Mouse (Mus musculus) liver, embryonic 11.5 days (tissue): ENCODE results near the gene Olah. TPM values are rescaled to one million over a fixed set of nuclear protein-coding genes. Genes with fewer than 3 reads are reported as not detected.

Source experiments
- ATAC-seq: fragments of 200-750 bp; cut with Nextera tagmentation; replicated peaks from 2 replicates; pipeline ENCODE4 v1.8.0; 2017; ENCODE audit warnings: moderate number of reproducible peaks, mild to moderate bottlenecking, moderate TSS enrichment, moderate library complexity; ENCODE audit not compliant: low FRiP score
- DNase-seq: peaks from one replicate; pipeline ENCODE4 v3.0.0-alpha.2; 2017; ENCODE audit warnings: low spot score
- H3K27ac ChIP-seq: fragments of 300-500 bp; sonication (generic); 2 replicates; pipeline ENCODE4 v1.5.1; 2014; ENCODE audit warnings: mild to moderate bottlenecking, low read depth, low read length, control low read depth
- H3K27me3 ChIP-seq: fragments of 300-500 bp; sonication (generic); replicated peaks from 2 replicates; pipeline ENCODE4 v1.6.1; 2014; ENCODE audit warnings: low read length, mixed read lengths; ENCODE audit not compliant: control insufficient read depth, insufficient read depth
- H3K36me3 ChIP-seq: fragments of 300-500 bp; sonication (generic); 2 replicates; pipeline ENCODE4 v1.6.1; 2014; ENCODE audit warnings: mild to moderate bottlenecking, low read length, moderate library complexity, mixed read lengths; ENCODE audit not compliant: control insufficient read depth, insufficient read depth
- H3K4me1 ChIP-seq: fragments of 300-500 bp; sonication (generic); replicated peaks from 2 replicates; pipeline ENCODE4 v1.6.1; 2014; ENCODE audit warnings: low read length, mixed read lengths; ENCODE audit not compliant: control insufficient read depth, insufficient read depth
- H3K4me2 ChIP-seq: fragments of 300-500 bp; sonication (generic); 2 replicates; pipeline ENCODE4 v1.6.1; 2014; ENCODE audit warnings: mild to moderate bottlenecking, control low read depth, moderate library complexity
- H3K4me3 ChIP-seq: fragments of 300-500 bp; sonication (generic); 2 replicates; pipeline ENCODE4 v1.5.1; 2014; ENCODE audit warnings: low read depth, low read length, control low read depth
- H3K9ac ChIP-seq: fragments of 300-500 bp; sonication (generic); 2 replicates; pipeline ENCODE4 v1.6.1; 2014; ENCODE audit warnings: low read depth, low read length, control low read depth
- H3K9me3 ChIP-seq: fragments of 300-500 bp; sonication (generic); 2 replicates; pipeline ENCODE4 v1.6.1; 2016; ENCODE audit warnings: low read length, inconsistent platforms, mixed read lengths; ENCODE audit not compliant: control insufficient read depth
- WGBS: fragments of 180-500 bp; shearing (Covaris S2); extraction: QIAGEN DNeasy Blood & Tissue Kit; methylation state at CpG from one replicate; pipeline ENCODE4 v1.1.7; 2014; 5-methylcytosine and 5-hydroxymethylcytosine counted together
- polyA plus RNA-seq: library from polyadenylated mRNA; unstranded; fragments of >200 nt; fragmentation: Nextera tagmentation; extraction: Ambion mirVana; gene quantifications from 2 replicates; pipeline ENCODE4 v1.2.1, GENCODE M21; 2014

Olah gene
- polyA plus RNA-seq, 1 experiment from 2014 or later: not detected

GRCm38 (mm10) chr2:3365127-3365526, 31.9 kb downstream of the Olah start:
- H3K36me3 ChIP-seq: no peaks in the 10 kb centered on the region
- H3K4me2 ChIP-seq: no peak overlapping the region
- no peak for DNase-seq
- no peak overlapping the region for H3K27ac ChIP-seq
- WGBS: 69% methylated on average over 4 of the region's 4 CpGs
- H3K9me3 ChIP-seq: no peaks in the 10 kb centered on the region
- no peak for ATAC-seq
- H3K9ac ChIP-seq: no peak overlapping the region
- no peaks in the 10 kb centered on the region for H3K4me1 ChIP-seq
- H3K4me3 ChIP-seq: no peak overlapping the region
- no peaks in the 10 kb centered on the region for H3K27me3 ChIP-seq

- no peak overlapping the region for H3K4me2 ChIP-seq
- H3K27ac ChIP-seq: no peak overlapping the region
- no peak overlapping the region for H3K4me3 ChIP-seq
- DNase-seq: no peak
- no peaks in the 10 kb centered on the region for H3K9me3 ChIP-seq
- no peak for ATAC-seq
- no peaks in the 10 kb centered on the region for H3K4me1 ChIP-seq
- H3K27me3 ChIP-seq: no peaks in the 10 kb centered on the region
- no peak overlapping the region for H3K9ac ChIP-seq
- H3K36me3 ChIP-seq: no peaks in the 10 kb centered on the region
- 69% methylated on average over 3 of the region's 3 CpGs for WGBS
Observed at GRCm38 (mm10) chr2:3361067-3361466, 35.9 kb downstream of the Olah start.

DNA sequence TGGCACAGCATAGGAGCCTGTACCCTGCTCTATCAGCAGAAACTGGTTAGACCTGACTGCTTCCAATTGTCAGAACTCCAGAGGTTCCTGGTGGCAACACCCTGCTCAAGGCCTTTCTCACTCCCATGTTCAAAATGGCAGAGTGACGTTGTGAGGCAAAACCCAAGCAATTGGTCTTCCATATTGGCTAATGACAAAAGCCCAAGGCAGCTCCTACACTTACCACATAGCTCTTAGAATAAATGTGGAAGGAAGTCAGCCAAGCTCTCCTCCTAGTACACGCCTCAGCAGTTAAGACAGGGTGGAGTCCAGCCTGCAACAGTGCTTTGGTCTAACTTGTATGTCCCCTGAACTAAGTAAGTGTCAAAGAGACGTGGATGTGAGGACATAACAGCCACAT, 39.1 kb downstream of the Olah start:
- Histone ChIP-seq H3K4me3 (no peak overlapping the region), H3K27me3 (no peaks in the 10 kb centered on the region), H3K4me2 (no peak overlapping the region), H3K9ac (no peak overlapping the region), H3K36me3 (no peaks in the 10 kb centered on the region), H3K4me1 (no peaks in the 10 kb centered on the region), H3K9me3 (no peaks in the 10 kb centered on the region), H3K27ac (no peak overlapping the region)
- 61% methylated on average over 3 of the region's 3 CpGs for WGBS
- DNase-seq (no peak), ATAC-seq (no peak)

- WGBS: 72% methylated on average over 3 of the region's 3 CpGs
- DNase-seq (no peak), ATAC-seq (no peak)
- Histone ChIP-seq H3K4me1 (no peaks in the 10 kb centered on the region), H3K4me3 (no peak overlapping the region), H3K4me2 (no peak overlapping the region), H3K9ac (no peak overlapping the region), H3K9me3 (no peaks in the 10 kb centered on the region), H3K27ac (no peak overlapping the region), H3K27me3 (no peaks in the 10 kb centered on the region), H3K36me3 (no peaks in the 10 kb centered on the region)
Observed at GRCm38 (mm10) chr2:3356311-3356710, 40.7 kb downstream of the Olah start.

DNA sequence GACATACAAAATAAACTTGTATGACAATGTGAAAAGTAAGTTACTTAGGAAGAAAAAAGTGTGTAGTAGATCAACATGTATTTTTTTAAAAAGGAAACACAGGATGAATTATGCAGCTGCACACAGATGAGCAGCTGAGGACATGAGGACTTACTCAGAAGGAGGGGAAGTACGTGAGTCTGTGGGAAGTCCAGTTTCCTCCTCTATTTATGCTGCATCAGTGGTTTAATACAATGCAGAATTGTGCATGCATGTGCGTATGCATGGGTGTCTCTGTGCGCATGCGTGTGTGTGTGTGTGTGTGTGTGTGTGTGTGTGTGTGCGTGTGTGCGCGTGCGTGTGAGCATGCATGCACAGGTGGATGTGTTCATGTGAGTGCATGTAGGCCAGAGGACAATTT, 41.2 kb downstream of the Olah start:
- Histone ChIP-seq H3K9ac (no peak overlapping the region), H3K27ac (no peak overlapping the region), H3K27me3 (no peaks in the 10 kb centered on the region), H3K9me3 (no peaks in the 10 kb centered on the region), H3K4me1 (no peaks in the 10 kb centered on the region), H3K4me3 (no peak overlapping the region), H3K36me3 (no peaks in the 10 kb centered on the region), H3K4me2 (no peak overlapping the region)
- ATAC-seq (no peak), DNase-seq (no peak)
- WGBS: 83% methylated on average over 8 of the region's 8 CpGs

DNA sequence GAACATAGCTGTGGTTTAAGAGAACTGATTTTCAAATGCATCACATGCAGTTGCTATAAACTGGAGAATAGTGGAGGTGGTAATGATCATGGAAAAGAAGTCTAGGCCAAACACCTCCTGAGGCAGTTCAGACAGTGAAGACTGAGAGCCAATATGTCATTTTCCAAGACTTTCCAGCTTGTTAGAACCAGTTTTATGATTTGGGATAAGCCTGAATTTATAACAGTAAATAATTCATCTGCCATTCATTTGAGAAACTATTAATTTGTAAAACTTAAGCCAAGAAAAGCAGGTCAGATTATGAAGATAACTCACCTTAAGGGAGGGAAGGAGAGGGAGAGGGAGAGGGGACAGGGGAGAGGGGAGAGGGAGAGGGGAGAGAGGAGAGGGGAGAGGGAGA, 43.9 kb downstream of the Olah start:
- Histone ChIP-seq H3K9me3 (no peaks in the 10 kb centered on the region), H3K4me3 (no peak overlapping the region), H3K9ac (no peak overlapping the region), H3K4me1 (no peaks in the 10 kb centered on the region), H3K4me2 (no peak overlapping the region), H3K27ac (no peak overlapping the region), H3K36me3 (no peaks in the 10 kb centered on the region), H3K27me3 (no peaks in the 10 kb centered on the region)
- DNase-seq: no peak
- ATAC-seq: no peak

DNA sequence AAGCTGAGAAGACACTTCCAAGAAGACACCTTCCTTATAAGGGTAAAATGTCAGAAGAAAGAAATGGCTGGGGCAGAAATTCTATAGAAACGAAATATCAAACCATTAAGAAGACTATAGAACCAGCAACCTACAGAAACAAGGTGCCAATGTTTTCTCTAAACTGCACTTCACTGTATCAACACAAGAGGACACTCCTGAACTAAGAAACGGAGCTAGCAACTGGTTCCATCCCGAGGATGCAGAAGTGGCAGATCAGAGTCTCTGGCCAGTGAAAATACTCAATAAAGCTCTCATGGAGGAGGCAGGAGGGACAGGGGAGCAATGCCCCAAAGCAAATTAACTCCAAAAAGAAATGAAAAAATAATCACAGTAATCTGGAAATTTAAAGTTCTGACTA, 48.1 kb downstream of the Olah start:
- H3K36me3 ChIP-seq: no peaks in the 10 kb centered on the region
- ATAC-seq: no peak
- WGBS: 20% methylated on average over 3 of the region's 3 CpGs

DNA sequence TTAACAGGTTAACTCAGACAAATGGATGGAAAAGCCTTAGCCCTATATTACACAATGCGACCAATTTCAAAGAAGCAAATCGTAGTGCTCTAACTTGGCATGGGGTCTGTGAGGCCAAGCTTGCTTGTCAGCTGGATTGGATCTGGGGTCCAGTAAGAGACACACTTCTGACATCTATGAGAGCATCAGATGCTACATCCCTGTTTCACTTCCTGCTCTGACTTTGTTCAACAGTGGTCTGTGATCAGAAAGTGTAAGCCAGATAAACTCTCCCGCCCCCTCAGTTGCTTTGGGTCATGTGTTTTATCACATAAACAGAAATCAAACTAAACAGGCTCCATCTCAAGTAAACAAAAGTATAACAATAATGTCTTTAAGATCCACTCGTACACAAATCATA, 48.6 kb downstream of the Olah start:
- Histone ChIP-seq H3K9me3 (no peaks in the 10 kb centered on the region), H3K9ac (no peak overlapping the region), H3K36me3 (no peaks in the 10 kb centered on the region), H3K27me3 (no peaks in the 10 kb centered on the region), H3K4me3 (no peak overlapping the region), H3K4me2 (no peak overlapping the region), H3K4me1 (no peaks in the 10 kb centered on the region), H3K27ac (no peak overlapping the region)
- DNase-seq (no peak), ATAC-seq (no peak)
- whole genome bisulfite sequencing: 78% methylated on average over 4 of the region's 4 CpGs

More for the DNA sequence above, 48.1 kb downstream of the Olah start:
- Histone ChIP-seq H3K9me3 (no peaks in the 10 kb centered on the region), H3K4me2 (no peak overlapping the region), H3K27ac (no peak overlapping the region), H3K27me3 (no peaks in the 10 kb centered on the region), H3K4me3 (no peak overlapping the region), H3K4me1 (no peaks in the 10 kb centered on the region), H3K9ac (no peak overlapping the region)
- DNase-seq: no peak

DNA sequence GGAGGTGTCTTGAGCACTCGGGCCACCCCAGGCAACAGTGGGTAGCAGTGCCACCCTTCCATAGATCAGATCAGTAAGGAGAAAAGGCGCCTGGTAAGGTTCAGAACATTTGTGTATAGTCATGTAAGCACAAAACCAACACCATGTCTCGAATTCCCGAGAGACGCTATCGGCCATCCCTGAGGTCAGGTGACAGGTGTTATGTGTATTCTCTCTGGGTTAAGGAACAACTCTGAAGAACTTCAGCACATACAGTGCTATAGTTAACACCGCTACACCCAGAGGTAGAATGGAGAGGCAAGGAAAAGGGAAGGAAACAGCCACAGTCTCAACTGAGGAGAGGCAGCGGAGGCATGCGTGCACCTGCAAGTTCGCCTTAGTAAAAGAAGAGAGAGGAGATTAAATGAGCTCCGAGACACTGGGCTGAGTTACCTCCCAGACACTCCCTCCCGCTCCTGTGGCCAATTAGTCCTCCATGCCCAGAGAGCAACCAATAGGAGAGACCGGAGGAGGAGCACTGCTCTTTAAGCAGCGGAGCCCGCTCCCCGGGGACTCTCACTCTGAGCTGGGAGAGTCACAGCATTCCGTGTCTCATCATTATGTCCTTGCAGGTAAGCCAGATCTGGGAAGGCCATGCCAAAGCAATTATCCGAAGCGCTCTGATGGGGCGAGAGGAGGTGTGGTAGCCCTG, 61.3 kb downstream of the Olah start, which contains the start of gene Acbd7:
Acbd7 (plus strand) TSS at position 558 of the 691 bp plus-strand sequence.
- H3K4me2 ChIP-seq: peak within 1 kb of the TSS; percentile 65
- H3K4me3 ChIP-seq: peak within 1 kb of the TSS; percentile 34
- ATAC-seq (peak; percentile 72), DNase-seq (peak; percentile 60)
- WGBS: 5% methylated on average over 20 of the region's 20 CpGs
- H3K4me1 ChIP-seq: peaks cover 11% of the 10 kb centered on the region
- no peaks in the 10 kb centered on the region for H3K9me3 ChIP-seq
- no peak within 1 kb of the TSS for H3K27ac ChIP-seq
- H3K27me3 ChIP-seq: 0 out of 2 replicates have a peak, but pooled peaks cover 4% of the 10 kb centered on the region
- no peaks in the 10 kb centered on the region for H3K36me3 ChIP-seq
- no peak within 1 kb of the TSS for H3K9ac ChIP-seq
